Mouse (Mus musculus) heart, embryonic 12.5 days (tissue): ENCODE measurements around the gene Nipa2. TPM values are rescaled to one million over a fixed set of nuclear protein-coding genes. Genes with fewer than 3 reads are reported as not detected.

Source experiments
- ATAC-seq: fragments of 200-750 bp; cut with Nextera tagmentation; 2 replicates; pipeline ENCODE4 v1.8.0; 2017; ENCODE audit warnings: moderate TSS enrichment, moderate library complexity; ENCODE audit not compliant: insufficient number of reproducible peaks, low FRiP score
- H3K27ac ChIP-seq: fragments of 300-500 bp; sonication (generic); 2 replicates; pipeline ENCODE4 v1.5.1; 2016; ENCODE audit warnings: mild to moderate bottlenecking, moderate library complexity; ENCODE audit not compliant: poor library complexity, severe bottlenecking
- H3K27me3 ChIP-seq: fragments of 300-500 bp; sonication (generic); replicated peaks from 2 replicates; pipeline ENCODE4 v1.6.1; 2016; ENCODE audit warnings: mild to moderate bottlenecking, moderate library complexity
- H3K36me3 ChIP-seq: fragments of 300-500 bp; sonication (generic); 2 replicates; pipeline ENCODE4 v1.6.1; 2016; ENCODE audit warnings: mild to moderate bottlenecking, moderate library complexity
- H3K4me1 ChIP-seq: fragments of 300-500 bp; sonication (generic); replicated peaks from 2 replicates; pipeline ENCODE4 v1.6.1; 2016; ENCODE audit warnings: mild to moderate bottlenecking
- H3K4me2 ChIP-seq: fragments of 300-500 bp; sonication (generic); 2 replicates; pipeline ENCODE4 v1.6.1; 2016; ENCODE audit warnings: mild to moderate bottlenecking, moderate library complexity
- H3K4me3 ChIP-seq: fragments of 300-500 bp; sonication (generic); 2 replicates; pipeline ENCODE4 v1.5.1; 2016; ENCODE audit warnings: mild to moderate bottlenecking
- H3K9ac ChIP-seq: fragments of 300-500 bp; sonication (generic); 2 replicates; pipeline ENCODE4 v1.6.1; 2016; ENCODE audit warnings: mild to moderate bottlenecking, moderate library complexity
- H3K9me3 ChIP-seq: fragments of 300-500 bp; sonication (generic); replicated peaks from 2 replicates; pipeline ENCODE4 v1.6.1; 2016; ENCODE audit warnings: mild to moderate bottlenecking, moderate library complexity
- WGBS: fragments of 180-500 bp; shearing (Covaris S2); methylation state at CpG from one replicate; pipeline ENCODE4 v1.1.7; 2016; 5-methylcytosine and 5-hydroxymethylcytosine counted together
- polyA plus RNA-seq: library from polyadenylated mRNA; unstranded; fragments of >200 nt; fragmentation: Nextera tagmentation; extraction: Ambion mirVana; gene quantifications from 2 replicates; pipeline ENCODE4 v1.2.1, GENCODE M21; 2016

Gene Nipa2
- polyA plus RNA-seq, 1 experiment from 2014 or later: 48.0 TPM

DNA sequence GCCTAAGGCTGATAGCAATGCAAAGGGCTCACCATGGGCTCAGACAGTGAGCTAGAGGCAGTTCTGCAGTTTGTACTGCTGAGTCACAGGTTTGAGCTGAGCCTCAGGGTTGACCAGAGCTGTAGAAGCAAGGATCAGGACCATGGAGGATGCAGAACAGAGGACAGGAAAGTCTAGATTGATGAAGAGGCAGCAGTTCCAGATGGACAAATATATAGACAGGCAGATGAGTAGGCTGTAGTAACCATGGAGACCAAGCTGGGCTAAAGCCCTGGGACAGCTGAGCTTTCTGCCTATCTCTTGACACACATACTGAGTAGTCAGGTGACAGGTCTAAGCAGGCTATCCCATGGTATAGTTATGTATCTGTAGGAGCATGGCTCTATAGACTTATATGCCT is 71.5 kb downstream of the Nipa2 start:
- ATAC-seq: no peak
- no peak overlapping the region for H3K4me2 ChIP-seq
- H3K27me3 ChIP-seq: no peaks in the 10 kb centered on the region
- H3K36me3 ChIP-seq: peaks cover 69% of the 10 kb centered on the region
- H3K9ac ChIP-seq: no peak overlapping the region
- H3K4me3 ChIP-seq: no peak overlapping the region
- H3K9me3 ChIP-seq: no peaks in the 10 kb centered on the region
- H3K4me1 ChIP-seq: peaks cover 3% of the 10 kb centered on the region; the same call in 1 of the 2 replicates
- H3K27ac ChIP-seq: no peak overlapping the region

- WGBS: 89% methylated on average over 4 of the region's 4 CpGs
- Histone ChIP-seq H3K4me3 (no peak overlapping the region), H3K27ac (no peak overlapping the region), H3K36me3 (peaks cover 67% of the 10 kb centered on the region), H3K27me3 (no peaks in the 10 kb centered on the region), H3K9ac (no peak overlapping the region), H3K9me3 (no peaks in the 10 kb centered on the region), H3K4me2 (no peak overlapping the region), H3K4me1 (peaks cover 5% of the 10 kb centered on the region; the same call in 1 of the 2 replicates)
- no peak for ATAC-seq
Measured at GRCm38 (mm10) chr7:55889996-55890395, 72.3 kb downstream of the Nipa2 start.

- peaks cover 68% of the 10 kb centered on the region for H3K36me3 ChIP-seq
- 84% methylated on average over 4 of the region's 4 CpGs for WGBS
Measured at GRCm38 (mm10) chr7:55888603-55889002, 73.7 kb downstream of the Nipa2 start.

More at GRCm38 (mm10) chr7:55888603-55889002, 73.7 kb downstream of the Nipa2 start:
- no peak overlapping the region for H3K4me2 ChIP-seq
- H3K27ac ChIP-seq: no peak overlapping the region
- H3K9ac ChIP-seq: no peak overlapping the region
- no peaks in the 10 kb centered on the region for H3K27me3 ChIP-seq
- H3K4me3 ChIP-seq: no peak overlapping the region
- H3K4me1 ChIP-seq: peaks cover 5% of the 10 kb centered on the region; the same call in 1 of the 2 replicates
- ATAC-seq: no peak
- no peaks in the 10 kb centered on the region for H3K9me3 ChIP-seq

Other genes starting within 250 kb of the Nipa2 start
- 0.08 and 0.18 TPM in 2 replicates for gene Siglech, start 194.3 kb downstream of the Nipa2 start, polyA plus RNA-seq
- gene Tubgcp5, start 168.3 kb downstream of the Nipa2 start, polyA plus RNA-seq: 19.2 and 23.8 TPM in 2 replicates
- gene Cyfip1, start 120.7 kb downstream of the Nipa2 start, polyA plus RNA-seq: 58.5 and 60.9 TPM in 2 replicates
- 4.5 and 4.9 TPM in 2 replicates for gene Nipa1, start 57.5 kb upstream of the Nipa2 start, polyA plus RNA-seq
- 20.6 and 20.8 TPM in 2 replicates for gene Herc2, start 87.7 kb upstream of the Nipa2 start, polyA plus RNA-seq